Mouse (Mus musculus): ENCODE results near the gene Them5. TPM values are rescaled to one million over a fixed set of nuclear protein-coding genes. Genes with fewer than 3 reads are reported as not detected.

Gene Them5
- total RNA-seq (2023): not detected

GRCm38 (mm10) chr3:94341959-94342422 is at the start of gene Them5:
Them5 (plus strand) TSS chr3:94342099.

DNA sequence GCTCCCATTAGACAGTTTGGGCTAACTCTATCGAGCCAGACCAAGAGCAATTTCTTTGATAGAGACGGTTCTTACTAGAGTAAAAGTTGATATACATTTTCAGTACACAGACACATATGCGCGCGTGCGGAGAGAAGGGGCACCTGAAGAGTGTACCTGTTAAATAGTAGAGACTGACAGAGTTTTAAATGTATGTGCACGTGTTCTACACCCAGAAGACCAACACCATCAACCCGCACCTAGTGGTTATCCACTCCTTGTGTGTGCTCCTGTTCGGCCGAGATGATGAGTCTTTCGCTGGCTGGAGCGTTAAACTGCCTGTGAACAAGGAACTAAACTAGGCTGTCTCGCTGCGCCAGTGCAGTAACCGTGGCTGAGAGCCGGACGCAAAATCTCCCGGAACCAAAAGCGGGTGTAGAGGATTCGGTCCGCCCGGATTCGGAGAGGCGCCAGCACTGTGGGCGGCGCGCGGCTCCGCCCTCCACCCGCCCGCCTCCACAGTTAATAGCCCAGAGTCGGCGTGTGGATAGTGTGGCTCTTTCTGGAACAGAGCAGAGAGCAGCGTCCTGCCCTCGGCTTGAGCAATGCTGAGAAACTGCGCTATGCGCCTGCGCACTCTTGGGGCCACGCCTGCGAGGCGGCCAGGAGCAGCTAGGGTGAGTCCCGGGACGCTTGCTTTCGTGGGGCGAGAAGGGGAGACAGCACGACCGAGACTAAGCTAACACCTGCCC is 32.1 kb upstream of the Them5 start, which contains the start of gene Them4:
Them4 (plus strand) TSS at position 457 of the 731 bp plus-strand sequence.

GRCm38 (mm10) chr3:94362138-94362537 is 20.2 kb downstream of the Them5 start, which contains the start of gene C2cd4d:
C2cd4d (plus strand) TSS chr3:94362438.

DNA sequence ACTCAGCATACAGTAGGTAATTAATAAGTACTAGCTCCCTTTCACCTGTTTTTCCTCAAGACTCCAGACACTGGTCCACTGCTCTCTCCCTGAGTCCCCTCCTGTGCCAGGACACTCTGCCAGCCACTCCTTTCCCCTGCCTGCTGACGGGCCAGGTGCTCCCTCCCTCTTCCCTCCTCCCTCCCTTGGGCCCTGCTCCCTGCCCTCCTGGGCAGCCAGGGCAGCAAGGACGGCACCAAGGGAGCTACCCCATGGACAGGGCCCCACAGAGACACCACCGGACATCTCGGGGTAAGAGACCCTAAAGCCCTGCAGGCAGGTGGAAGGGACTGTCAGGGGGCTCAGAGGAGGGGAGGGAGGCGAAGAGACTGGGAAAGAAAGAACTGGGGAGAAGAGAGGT is 30.7 kb downstream of the Them5 start, which contains the start of gene Rorc:
Rorc (plus strand) TSS at position 154 of the 400 bp plus-strand sequence.

Other genes starting within 250 kb of the Them5 start
- gene Gm10696, start 163.9 kb upstream of the Them5 start, total RNA-seq (2023): not detected
- gene Gm5286, start 145.4 kb upstream of the Them5 start, total RNA-seq (2023): not detected
- not detected for gene Gm4778, start 78.1 kb upstream of the Them5 start, total RNA-seq (2023)
- gene Them4, start 32.0 kb upstream of the Them5 start, total RNA-seq (2023): 1 to 10 TPM in 1 of 2 experiments, under 1 TPM in 1; 0.90 to 1.2 TPM
- not detected for gene C2cd4d, start 20.3 kb downstream of the Them5 start, total RNA-seq (2023)
- not detected for gene Rorc, start 30.7 kb downstream of the Them5 start, total RNA-seq (2023)
- gene Lingo4, start 56.4 kb downstream of the Them5 start, total RNA-seq (2023): not detected
- gene Tdrkh, start 71.2 kb downstream of the Them5 start, total RNA-seq (2023): 1 to 10 TPM in 1 of 2 experiments, under 1 TPM in 1; 0.88 to 1.4 TPM
- 10 to 100 TPM; 16.7 to 20.0 TPM for gene Mrpl9, start 101.2 kb downstream of the Them5 start, total RNA-seq (2023)
- not detected for gene Oaz3, start 101.8 kb downstream of the Them5 start, total RNA-seq (2023)
- gene Celf3, start 136.2 kb downstream of the Them5 start, total RNA-seq (2023): not detected
- gene Riiad1, start 138.2 kb downstream of the Them5 start, total RNA-seq (2023): 1 to 10 TPM in 1 of 2 experiments, not detected in 1; 2.6 TPM
- 10 to 100 TPM; 47.4 to 52.1 TPM for gene Snx27, start 240.6 kb downstream of the Them5 start, total RNA-seq (2023)

All from neutrophil, adult 83 days (primary cell).